Mouse (Mus musculus): Measurements from ENCODE around the gene Zbtb21. TPM values are rescaled to one million over a fixed set of nuclear protein-coding genes. Genes with fewer than 3 reads are reported as not detected.

Gene Zbtb21
- total RNA-seq, 2 experiments from 2014 or later, result 24.7 to 28.7 TPM

- no peak for DNase-seq
- intact Hi-C loops (cut with DNase I), result no loop called here
Observed at GRCm38 (mm10) chr16:97897346-97898024, 64.9 kb downstream of the Zbtb21 start.

Other genes with a start within 250 kb of the Zbtb21 start
- under 1 TPM; 0.38 to 0.40 TPM for gene Ripk4, start 198.8 kb downstream of the Zbtb21 start, total RNA-seq (2021)
- gene Prdm15, start 110.8 kb downstream of the Zbtb21 start, total RNA-seq (2021), result 10 to 100 TPM; 21.9 to 25.8 TPM
- 10 to 100 TPM; 28.9 to 36.1 TPM for gene C2cd2, start within 50 bp of the Zbtb21 start, total RNA-seq (2021)
- gene B230307C23Rik, start 34.7 kb upstream of the Zbtb21 start, total RNA-seq (2021), result 10 to 100 TPM; 25.2 to 30.0 TPM
- 10 to 100 TPM; 13.3 to 15.3 TPM for gene A630089N07Rik, start 119.8 kb upstream of the Zbtb21 start, total RNA-seq (2021)

Measured in left cerebral cortex, postnatal 4 days (tissue).